Mouse (Mus musculus): Measurements from ENCODE around the gene Alg14.

DNA sequence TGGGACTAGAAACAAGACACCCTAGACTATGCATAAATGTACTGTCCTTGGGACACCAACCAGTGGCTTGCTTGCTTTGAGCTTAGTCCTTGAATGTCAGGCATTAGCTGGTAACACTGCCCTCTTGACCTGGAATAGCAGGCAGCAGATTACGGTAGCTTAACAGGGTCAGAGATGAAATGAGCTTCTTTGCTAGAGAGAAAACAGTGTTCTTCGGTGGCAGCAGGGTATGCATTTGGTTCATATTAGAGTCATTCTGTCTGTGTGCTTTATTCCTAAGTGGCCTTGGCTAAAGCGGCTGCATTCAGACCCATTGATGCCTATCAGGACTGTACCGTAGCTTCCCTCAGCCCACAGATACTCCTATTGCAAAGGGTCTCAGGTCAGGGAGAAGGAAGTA lies 72.8 kb downstream of the Alg14 start:
- TF ChIP-seq GATA1 (IDR thresholded peaks at IDR 0.05; ENCODE audit: low read length): no peak
- no peak for TF ChIP-seq TAL1 (IDR thresholded peaks at IDR 0.05; ENCODE audit: low read length)

All from erythroblast, embryonic 14.5 days (primary cell).